Mouse (Mus musculus) spleen, postnatal 36 days (tissue): Measurements from ENCODE around the gene Dus3l.

Experiments used
- DNase-seq, 2 experiments: peaks; one replicate each; pipeline ENCODE4 v3.0.0; 2022; ENCODE audit warnings: low spot score in 2 of 2, mixed read lengths in 1 of 2

Gene Dus3l

DNA sequence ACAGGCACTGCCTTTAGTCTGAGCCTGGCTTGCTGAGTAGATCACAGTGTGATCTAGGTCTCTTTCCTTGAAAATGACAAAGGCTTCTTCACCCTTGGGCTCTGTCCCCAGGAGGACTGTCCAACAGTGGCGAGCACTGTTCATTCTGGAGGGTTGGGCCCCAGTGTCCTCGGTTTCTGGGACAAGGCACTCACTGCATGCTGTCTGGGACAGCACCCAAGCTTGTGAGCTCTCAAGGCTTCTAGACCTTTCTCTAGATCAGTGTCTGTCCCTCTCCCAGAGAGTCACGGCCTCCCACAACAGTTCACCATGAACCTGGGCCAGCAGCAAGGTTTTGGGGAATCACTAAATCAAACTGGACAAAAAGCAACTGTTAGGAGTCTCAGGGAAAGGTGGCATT, 28.0 kb downstream of the Dus3l start:
- no peak for DNase-seq

DNA sequence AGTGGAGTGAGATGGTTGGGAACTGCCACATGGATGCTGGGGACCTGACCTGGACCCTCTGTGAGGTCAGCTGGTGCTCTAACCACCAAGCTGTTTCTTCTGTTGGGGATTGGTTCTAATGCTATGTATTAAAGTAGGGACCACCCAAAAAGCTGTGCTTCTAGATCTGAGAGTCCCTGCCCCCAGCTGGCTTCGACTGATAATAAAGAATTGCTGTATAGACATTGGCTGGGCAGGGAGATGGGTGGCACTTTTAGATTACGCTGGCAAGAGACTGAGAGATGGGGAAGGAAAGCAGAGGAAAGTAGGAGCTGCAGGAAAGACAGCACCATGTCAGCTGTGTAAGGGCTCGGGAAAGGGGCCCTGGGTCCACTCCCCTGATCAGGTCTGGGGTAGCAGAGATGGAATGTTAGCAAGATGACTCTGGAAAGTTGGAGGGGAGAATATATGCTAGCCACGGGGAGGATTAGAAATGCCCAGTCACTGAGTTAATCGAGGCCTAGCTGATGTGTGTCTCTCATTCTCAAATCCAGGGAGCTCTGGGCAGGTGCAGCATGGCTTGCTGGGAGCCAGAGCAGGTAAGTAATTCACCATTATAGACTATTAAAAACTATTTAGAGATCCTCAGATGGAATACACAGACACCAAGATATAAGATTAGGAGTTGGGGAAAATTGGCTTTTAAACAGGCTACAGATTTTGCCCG, 29.2 kb downstream of the Dus3l start:
- DNase-seq, result peak; percentile 20 to 45

DNA sequence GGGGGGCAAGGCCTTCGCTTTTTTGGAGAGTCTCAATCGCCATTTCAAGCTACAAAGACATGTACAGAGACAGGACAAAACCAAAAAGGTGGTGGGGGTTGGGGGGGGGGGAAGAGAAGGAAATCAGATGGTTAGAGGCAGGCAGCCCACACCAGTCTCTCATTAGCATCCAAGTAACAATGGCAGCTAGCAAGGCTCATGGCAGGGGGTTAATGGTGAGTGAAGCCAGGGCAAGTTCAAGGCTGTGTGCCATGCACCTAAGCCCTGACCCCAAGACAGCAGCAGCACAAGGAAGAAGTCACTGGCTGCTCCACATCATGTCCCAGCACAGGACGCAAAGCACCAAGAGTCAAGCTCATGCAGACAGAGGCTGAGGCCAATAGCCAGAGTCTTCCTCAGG, 34.7 kb downstream of the Dus3l start:
- DNase-seq, result no peak

GRCm38 (mm10) chr17:56802065-56802464, 37.5 kb downstream of the Dus3l start:
- DNase-seq, result no peak

DNA sequence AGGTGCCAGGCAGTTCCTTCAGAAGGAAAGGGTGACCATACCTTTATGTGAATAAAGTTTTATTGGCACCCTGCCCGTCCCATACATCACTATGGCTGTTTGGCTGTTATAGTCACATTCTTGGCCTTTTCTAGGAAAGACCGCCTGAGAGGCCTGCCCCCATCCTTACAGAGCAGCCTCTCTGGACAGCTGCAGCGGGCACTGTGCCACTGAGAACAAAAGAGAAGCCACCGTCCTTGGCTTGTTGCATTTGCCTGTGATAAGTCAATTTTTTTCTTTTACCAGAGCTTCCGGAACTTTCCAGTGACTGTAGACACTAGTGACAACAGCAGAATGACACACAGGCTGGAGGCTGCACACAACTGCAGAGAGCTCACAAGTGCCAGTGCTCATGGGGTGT, 40.4 kb downstream of the Dus3l start:
- DNase-seq, result no peak

GRCm38 (mm10) chr17:56805784-56806183, 41.2 kb downstream of the Dus3l start:
- DNase-seq, result no peak

DNA sequence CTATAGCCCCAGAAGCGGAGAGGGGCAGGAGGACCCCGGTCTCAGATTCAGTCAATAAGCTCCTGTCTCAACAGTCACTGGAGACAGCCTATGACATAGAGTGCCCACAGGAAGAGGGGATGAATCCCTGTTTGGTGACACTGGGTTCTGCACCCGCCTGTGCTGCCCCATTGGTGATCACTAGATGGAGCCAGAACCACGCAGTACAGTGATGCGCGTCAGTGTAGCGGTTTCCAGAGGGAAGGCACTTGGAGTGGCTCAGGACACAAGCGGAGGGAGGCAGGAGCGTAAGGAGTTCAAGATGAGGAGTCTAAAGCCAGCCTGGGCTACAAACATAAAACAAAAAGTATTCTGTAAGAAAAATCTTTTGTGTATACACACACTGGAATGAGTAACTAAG, 44.0 kb downstream of the Dus3l start:
- peak; percentile 35 to 44 for DNase-seq

DNA sequence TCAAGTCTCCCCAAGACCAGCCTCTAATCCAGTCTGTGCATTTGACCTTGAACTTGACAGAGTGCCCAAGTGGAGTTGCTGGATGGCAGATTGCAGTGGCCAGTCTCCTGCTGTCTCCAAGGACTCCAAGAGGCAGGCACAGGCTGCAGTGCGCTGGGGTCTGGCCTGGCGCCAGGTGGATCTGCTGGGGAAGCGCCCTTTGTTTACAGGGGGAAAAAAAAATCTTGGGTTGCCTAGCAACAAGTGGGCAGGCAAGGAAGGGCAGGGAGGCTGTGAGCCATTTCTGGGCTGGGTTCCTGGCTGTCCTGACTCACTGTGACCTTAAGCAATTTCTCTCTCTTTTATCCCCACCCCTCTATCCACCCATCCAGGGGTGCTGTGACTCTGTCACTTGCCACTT, 45.7 kb downstream of the Dus3l start:
- peak in 1 of 2 experiments; percentile 22 for DNase-seq

DNA sequence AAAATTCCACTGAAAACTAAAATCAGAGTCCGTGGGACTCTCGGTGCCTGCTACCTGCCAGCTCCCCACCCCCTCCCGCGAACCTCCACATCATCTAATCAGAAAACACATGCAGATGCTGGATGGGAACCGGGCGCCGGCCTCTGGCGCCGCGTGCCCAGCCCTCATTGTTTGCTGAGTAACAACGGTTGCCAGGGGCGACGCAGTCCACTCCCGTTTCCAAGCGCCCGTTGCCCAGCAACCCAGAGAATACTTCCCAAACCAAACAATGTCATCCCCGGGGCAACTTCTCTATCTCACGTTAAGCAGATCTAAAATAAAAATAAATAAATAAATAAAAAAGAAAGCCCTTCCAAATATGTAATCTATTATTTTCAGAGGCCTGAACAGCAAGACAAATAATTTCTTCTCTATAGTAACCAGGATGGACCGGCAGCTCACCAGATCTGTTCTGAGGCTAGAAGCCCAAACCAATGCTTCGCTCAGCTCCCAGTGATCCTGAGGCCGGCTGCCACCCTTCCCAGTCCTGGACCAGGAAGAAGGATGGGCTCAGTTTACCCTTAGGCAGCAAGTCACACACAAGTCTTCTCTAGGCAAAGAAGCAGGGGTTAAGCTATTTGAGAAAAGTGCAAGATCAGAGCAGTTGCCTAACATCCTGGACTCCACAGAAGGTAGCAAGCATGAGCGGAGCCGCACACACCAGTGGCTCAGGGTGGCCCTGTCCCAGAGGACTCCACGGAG, 49.9 kb downstream of the Dus3l start:
- peak; percentile 38 to 40 for DNase-seq

DNA sequence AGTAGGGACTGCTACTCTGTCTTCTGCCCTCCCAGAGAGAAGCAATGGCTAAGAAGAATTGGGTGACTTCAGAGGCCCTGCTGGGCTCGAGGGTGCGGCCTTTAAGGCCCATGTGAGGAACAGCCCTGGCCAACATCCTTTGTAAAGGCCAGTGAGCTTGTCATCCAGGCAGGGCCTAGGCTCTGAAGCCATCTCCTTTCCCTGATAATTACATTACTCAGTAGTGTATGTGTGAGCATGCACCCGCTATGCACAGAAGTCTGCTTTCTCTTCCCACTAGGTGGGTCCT, 50.4 kb downstream of the Dus3l start:
- no peak for DNase-seq

- DNase-seq, result peak; percentile 56 to 73
Observed at GRCm38 (mm10) chr17:56818067-56818636, 53.6 kb downstream of the Dus3l start.

- DNase-seq, result no peak
Observed at GRCm38 (mm10) chr17:56819032-56819545, 54.5 kb downstream of the Dus3l start.
